Mouse (Mus musculus) intestine, embryonic 15.5 days (tissue): ENCODE results near the gene D17Wsu92e. TPM values are rescaled to one million over a fixed set of nuclear protein-coding genes. Genes with fewer than 3 reads are reported as not detected.

Source experiments
- polyA plus RNA-seq: library from polyadenylated mRNA; unstranded; fragments of >200 nt; fragmentation: Nextera tagmentation; extraction: Ambion mirVana; gene quantifications from 2 replicates; pipeline ENCODE4 v1.2.1, GENCODE M21; 2015

The D17Wsu92e gene
- polyA plus RNA-seq, 1 experiment from 2014 or later: 19.0 TPM

Other genes with a start within 250 kb of the D17Wsu92e start
- gene Nudt3, start 197.2 kb downstream of the D17Wsu92e start, polyA plus RNA-seq: 71.2 and 71.7 TPM in 2 replicates
- gene RPS10-NUDT3, start 185.4 kb downstream of the D17Wsu92e start, polyA plus RNA-seq: not detected in 2 replicates
- 973 and 1,022 TPM in 2 replicates for gene Rps10, start 184.0 kb downstream of the D17Wsu92e start, polyA plus RNA-seq
- gene Pacsin1, start 165.1 kb downstream of the D17Wsu92e start, polyA plus RNA-seq: 2.6 and 2.7 TPM in 2 replicates
- 14.1 and 17.1 TPM in 2 replicates for gene Spdef, start 91.7 kb downstream of the D17Wsu92e start, polyA plus RNA-seq
- gene Snrpc, start 17.5 kb upstream of the D17Wsu92e start, polyA plus RNA-seq: 250 and 266 TPM in 2 replicates
- 3.9 and 4.1 TPM in 2 replicates for gene Uhrf1bp1, start 35.8 kb upstream of the D17Wsu92e start, polyA plus RNA-seq
- 12.5 and 13.3 TPM in 2 replicates for gene Anks1, start 88.7 kb upstream of the D17Wsu92e start, polyA plus RNA-seq
- 54.0 and 54.4 TPM in 2 replicates for gene Taf11, start 89.2 kb upstream of the D17Wsu92e start, polyA plus RNA-seq